Mouse (Mus musculus) lung, embryonic 14.5 days (tissue): Measurements from ENCODE around the gene Hp1bp3. TPM values are rescaled to one million over a fixed set of nuclear protein-coding genes. Genes with fewer than 3 reads are reported as not detected.
A peak's percentile ranks its signal among the peaks of the same experiment; 100 is the strongest.

Experiments used
- ATAC-seq: fragments of 200-750 bp; cut with Nextera tagmentation; 2 replicates; pipeline ENCODE4 v1.8.0; 2017; ENCODE audit warnings: mild to moderate bottlenecking, moderate TSS enrichment, moderate library complexity; ENCODE audit not compliant: insufficient read depth
- DNase-seq: peaks from one replicate; pipeline ENCODE4 v3.0.0-alpha.2; 2015
- H3K27ac ChIP-seq: fragments of 300-500 bp; sonication (generic); 2 replicates; pipeline ENCODE4 v1.5.1; 2014; ENCODE audit warnings: low read depth, mild to moderate bottlenecking, moderate library complexity
- H3K27me3 ChIP-seq: fragments of 300-500 bp; sonication (generic); 2 replicates; pipeline ENCODE4 v1.6.1; 2014; ENCODE audit warnings: low read length, control low read depth; ENCODE audit not compliant: insufficient read depth
- H3K36me3 ChIP-seq: fragments of 300-500 bp; sonication (generic); 2 replicates; pipeline ENCODE4 v1.6.1; 2014; ENCODE audit warnings: control low read depth; ENCODE audit not compliant: insufficient read depth
- H3K4me1 ChIP-seq: fragments of 300-500 bp; sonication (generic); 2 replicates; pipeline ENCODE4 v1.6.1; 2014; ENCODE audit warnings: antibody characterized with exemption, control low read depth; ENCODE audit not compliant: insufficient read depth
- H3K4me2 ChIP-seq: fragments of 300-500 bp; sonication (generic); 2 replicates; pipeline ENCODE4 v1.6.1; 2014; ENCODE audit warnings: mild to moderate bottlenecking
- H3K4me3 ChIP-seq: fragments of 300-500 bp; sonication (generic); 2 replicates; pipeline ENCODE4 v1.5.1; 2014; ENCODE audit warnings: low read depth, low read length
- H3K9ac ChIP-seq: fragments of 300-500 bp; sonication (generic); 2 replicates; pipeline ENCODE4 v1.6.1; 2014
- H3K9me3 ChIP-seq: fragments of 300-500 bp; sonication (generic); 2 replicates; pipeline ENCODE4 v1.6.1; 2016; ENCODE audit warnings: low read depth, low read length, control low read depth
- CTCF ChIP-seq: IDR thresholded peaks from 2 replicates; pipeline ENCODE4 v1.5.1; 2016; ENCODE audit warnings: antibody characterized with exemption, low read depth
- whole genome bisulfite sequencing: fragments of 180-500 bp; shearing (Covaris S2); extraction: QIAGEN DNeasy Blood & Tissue Kit; methylation state at CpG from one replicate; pipeline ENCODE4 v1.1.7; 2014; 5-methylcytosine and 5-hydroxymethylcytosine counted together
- polyA plus RNA-seq: library from polyadenylated mRNA; unstranded; fragments of >200 nt; fragmentation: Nextera tagmentation; extraction: Ambion mirVana; gene quantifications from 2 replicates; pipeline ENCODE4 v1.2.1, GENCODE M21; 2014

Gene Hp1bp3
- polyA plus RNA-seq, 1 experiment from 2014 or later: 179 TPM

DNA sequence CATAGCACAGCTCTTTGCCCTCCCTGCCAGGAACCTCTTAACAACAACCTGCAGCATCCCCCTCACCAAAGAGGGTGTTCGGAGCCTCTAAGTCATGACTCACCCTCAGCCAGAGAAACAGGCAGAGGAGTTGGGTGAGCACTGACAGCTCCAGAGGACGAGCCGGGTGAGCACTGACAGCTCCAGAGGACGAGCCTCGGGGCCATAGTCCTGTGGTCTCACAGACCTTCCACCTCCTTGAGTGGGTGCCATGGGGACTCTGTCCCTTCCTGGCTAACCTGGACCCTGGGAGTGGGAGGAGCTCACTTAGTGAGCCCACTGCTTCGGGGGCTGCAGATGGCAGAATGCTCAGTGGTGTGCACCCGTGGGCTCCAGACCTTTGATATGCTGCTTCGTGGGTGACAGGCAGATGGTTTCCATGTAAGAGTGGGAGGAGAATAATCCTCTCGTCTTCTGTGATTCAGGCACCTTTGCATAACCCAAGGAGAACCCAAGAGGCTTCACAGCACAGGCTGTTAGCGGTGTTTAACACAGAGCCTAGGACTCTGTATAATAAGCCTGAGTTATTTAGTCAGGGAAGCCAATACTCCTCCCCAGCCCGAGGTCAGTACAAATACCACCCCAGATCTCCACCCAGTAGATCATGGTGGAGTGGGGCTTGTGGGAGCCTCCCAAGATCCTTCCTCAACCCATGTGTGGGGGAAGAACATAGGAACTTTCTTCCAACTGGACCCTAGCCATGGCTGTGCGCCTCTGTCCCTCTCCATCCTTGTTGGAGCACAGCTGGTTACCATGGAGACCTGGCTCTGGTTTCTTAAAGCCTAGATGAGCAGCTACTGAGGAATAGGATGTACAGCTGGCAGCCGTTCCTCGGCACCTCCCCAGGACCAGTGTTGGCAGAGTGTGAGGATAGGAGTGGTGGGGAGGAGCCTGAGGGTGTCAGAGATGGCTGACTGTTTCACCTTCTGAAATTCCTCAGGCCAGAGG, 56.2 kb downstream of the Hp1bp3 start:
- no peak overlapping the region for H3K4me3 ChIP-seq
- H3K9ac ChIP-seq: no peak overlapping the region
- peak overlapping the region; percentile 7; the same call in 1 of the 2 replicates for H3K4me2 ChIP-seq
- ATAC-seq (peak; percentile 97), DNase-seq (peak; percentile 99)
- TF ChIP-seq CTCF: no peak; the same call in 1 of the 2 replicates
- no peaks in the 10 kb centered on the region for H3K27me3 ChIP-seq
- 33% methylated on average over 14 of the region's 14 CpGs for WGBS
- H3K9me3 ChIP-seq: no peaks in the 10 kb centered on the region
- peak overlapping the region; percentile 51; the same call in 1 of the 2 replicates for H3K27ac ChIP-seq
- peaks cover 11% of the 10 kb centered on the region for H3K4me1 ChIP-seq
- H3K36me3 ChIP-seq: no peaks in the 10 kb centered on the region

DNA sequence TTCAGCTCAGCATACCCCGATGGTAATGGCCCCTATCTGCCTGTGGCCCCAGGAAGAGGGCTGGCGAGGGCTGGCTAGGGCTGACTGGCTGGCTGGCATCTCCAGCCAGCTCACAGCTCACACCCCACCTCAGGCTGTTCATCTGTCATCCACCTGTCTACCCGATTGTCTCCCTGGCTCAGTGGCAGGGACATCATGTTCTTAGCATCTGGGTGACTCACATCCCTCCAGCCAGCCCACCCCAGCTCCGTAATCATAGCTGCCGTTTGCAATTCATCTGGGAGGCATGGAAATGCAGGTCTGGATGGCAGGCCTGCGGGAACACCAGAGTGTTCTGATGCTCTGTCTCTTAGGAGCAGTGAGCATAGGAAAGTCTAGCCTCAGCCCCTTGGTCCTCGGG, 62.2 kb downstream of the Hp1bp3 start:
- no peaks in the 10 kb centered on the region for H3K4me1 ChIP-seq
- no peak for ATAC-seq
- no peak for TF ChIP-seq CTCF
- no peak overlapping the region for H3K27ac ChIP-seq
- no peaks in the 10 kb centered on the region for H3K36me3 ChIP-seq
- no peak overlapping the region for H3K4me2 ChIP-seq
- 69% methylated on average over 7 of the region's 7 CpGs for WGBS
- H3K9me3 ChIP-seq: no peaks in the 10 kb centered on the region
- H3K27me3 ChIP-seq: no peaks in the 10 kb centered on the region
- no peak for DNase-seq
- no peak overlapping the region for H3K4me3 ChIP-seq
- no peak overlapping the region for H3K9ac ChIP-seq

DNA sequence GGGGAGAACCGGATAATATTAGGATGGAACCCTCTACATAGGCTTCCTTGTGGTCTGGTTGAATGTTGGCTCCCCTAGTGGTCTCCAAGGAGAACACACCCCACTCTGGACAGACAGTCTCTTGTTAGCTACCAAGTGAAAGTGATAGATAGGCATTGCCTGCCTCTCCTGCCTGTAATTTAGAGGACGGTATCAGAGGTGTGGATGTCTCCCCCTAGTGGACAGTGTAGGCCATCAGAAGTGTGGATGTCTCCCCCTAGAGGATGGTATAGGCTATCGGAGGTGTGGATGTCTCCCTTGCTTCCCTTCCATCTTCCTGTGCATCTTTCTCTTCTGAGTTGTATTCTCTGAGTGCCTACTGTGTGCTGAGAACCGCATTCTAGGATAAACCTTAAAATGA, 66.7 kb downstream of the Hp1bp3 start:
- 25% methylated on average over 4 of the region's 4 CpGs for WGBS
- H3K27ac ChIP-seq: no peak overlapping the region
- ATAC-seq: peak; percentile 70

DNA sequence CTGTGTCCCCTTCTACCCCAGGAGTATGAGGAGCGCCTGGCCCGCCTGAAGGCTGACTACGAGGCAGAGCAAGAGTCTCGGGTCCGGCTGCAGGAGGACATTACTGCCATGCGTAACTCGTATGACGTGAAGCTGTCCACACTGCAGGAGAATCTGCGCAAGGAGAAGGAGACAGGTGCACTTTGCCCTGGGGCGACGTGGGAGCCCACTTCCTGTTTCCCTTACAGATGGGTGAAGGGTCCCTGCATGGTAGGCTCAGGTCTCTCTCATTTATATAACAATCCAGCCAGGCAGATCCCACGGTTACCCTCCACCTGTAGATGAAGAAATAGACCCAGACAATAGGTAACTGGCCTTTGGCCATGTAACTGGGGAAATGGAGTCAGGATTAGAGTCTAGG, 70.3 kb downstream of the Hp1bp3 start:
- ATAC-seq (no peak), DNase-seq (no peak)
- 78% methylated on average over 12 of the region's 12 CpGs for WGBS
- Histone ChIP-seq H3K4me1 (no peaks in the 10 kb centered on the region), H3K9ac (no peak overlapping the region), H3K27me3 (no peaks in the 10 kb centered on the region), H3K9me3 (no peaks in the 10 kb centered on the region), H3K4me2 (no peak overlapping the region), H3K27ac (no peak overlapping the region), H3K36me3 (no peaks in the 10 kb centered on the region), H3K4me3 (no peak overlapping the region)
- no peak for TF ChIP-seq CTCF

More for the DNA sequence above, 66.7 kb downstream of the Hp1bp3 start:
- DNase-seq: peak; percentile 91
- peak; percentile 100 for TF ChIP-seq CTCF
- Histone ChIP-seq H3K9ac (no peak overlapping the region), H3K27me3 (no peaks in the 10 kb centered on the region), H3K4me1 (no peaks in the 10 kb centered on the region), H3K9me3 (no peaks in the 10 kb centered on the region), H3K36me3 (no peaks in the 10 kb centered on the region), H3K4me3 (no peak overlapping the region), H3K4me2 (no peak overlapping the region)

DNA sequence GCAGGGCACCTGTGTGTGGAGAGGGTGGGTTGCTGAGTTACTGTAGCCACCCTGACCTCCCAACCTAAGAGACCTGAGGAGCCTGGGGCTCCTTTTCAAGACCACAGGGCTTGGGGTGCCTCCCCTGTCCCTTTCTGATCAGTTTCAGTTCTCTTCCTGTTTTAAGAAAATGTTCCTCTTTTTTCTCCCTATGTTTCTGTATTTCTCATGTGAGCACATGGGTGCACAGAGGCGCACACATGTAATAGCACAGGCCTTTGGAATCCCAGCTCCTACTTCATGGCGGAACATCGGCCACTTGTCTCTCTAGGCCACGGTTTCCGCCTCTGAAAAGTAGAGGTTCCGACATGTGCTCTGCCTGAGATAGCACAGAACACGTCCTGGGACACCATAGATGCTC, 72.6 kb downstream of the Hp1bp3 start:
- no peak overlapping the region for H3K9ac ChIP-seq
- H3K9me3 ChIP-seq: no peaks in the 10 kb centered on the region
- H3K4me2 ChIP-seq: no peak overlapping the region
- no peak for DNase-seq
- no peak for TF ChIP-seq CTCF
- no peak overlapping the region for H3K4me3 ChIP-seq
- no peaks in the 10 kb centered on the region for H3K36me3 ChIP-seq
- WGBS: 79% methylated on average over 7 of the region's 7 CpGs
- H3K27ac ChIP-seq: no peak overlapping the region
- ATAC-seq: no peak
- H3K27me3 ChIP-seq: no peaks in the 10 kb centered on the region
- H3K4me1 ChIP-seq: no peaks in the 10 kb centered on the region

DNA sequence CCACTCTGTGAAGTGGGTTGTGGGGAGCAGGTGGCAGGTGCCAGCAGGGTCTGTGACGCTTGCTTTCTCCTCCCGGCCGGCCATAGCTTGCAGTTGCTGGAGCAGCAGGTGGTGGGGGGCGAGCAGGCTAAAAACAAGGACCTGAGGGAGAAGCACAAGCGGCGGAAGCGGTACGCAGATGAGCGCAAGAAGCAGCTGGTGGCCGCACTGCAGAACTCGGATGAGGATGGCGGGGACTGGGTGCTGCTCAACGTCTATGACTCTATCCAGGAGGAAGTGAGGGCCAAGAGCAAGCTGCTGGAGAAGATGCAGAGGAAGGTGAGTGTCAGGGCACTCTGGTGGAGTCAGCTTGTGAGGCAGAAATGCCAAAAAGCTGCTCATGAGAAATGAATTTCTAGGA, 75.9 kb downstream of the Hp1bp3 start:
- DNase-seq (no peak), ATAC-seq (no peak)
- H3K4me1 ChIP-seq: no peaks in the 10 kb centered on the region
- H3K4me2 ChIP-seq: no peak overlapping the region
- H3K27me3 ChIP-seq: no peaks in the 10 kb centered on the region
- no peak for TF ChIP-seq CTCF
- no peak overlapping the region for H3K9ac ChIP-seq
- H3K36me3 ChIP-seq: no peaks in the 10 kb centered on the region
- no peaks in the 10 kb centered on the region for H3K9me3 ChIP-seq
- WGBS: 86% methylated on average over 13 of the region's 13 CpGs
- no peak overlapping the region for H3K27ac ChIP-seq
- no peak overlapping the region for H3K4me3 ChIP-seq

DNA sequence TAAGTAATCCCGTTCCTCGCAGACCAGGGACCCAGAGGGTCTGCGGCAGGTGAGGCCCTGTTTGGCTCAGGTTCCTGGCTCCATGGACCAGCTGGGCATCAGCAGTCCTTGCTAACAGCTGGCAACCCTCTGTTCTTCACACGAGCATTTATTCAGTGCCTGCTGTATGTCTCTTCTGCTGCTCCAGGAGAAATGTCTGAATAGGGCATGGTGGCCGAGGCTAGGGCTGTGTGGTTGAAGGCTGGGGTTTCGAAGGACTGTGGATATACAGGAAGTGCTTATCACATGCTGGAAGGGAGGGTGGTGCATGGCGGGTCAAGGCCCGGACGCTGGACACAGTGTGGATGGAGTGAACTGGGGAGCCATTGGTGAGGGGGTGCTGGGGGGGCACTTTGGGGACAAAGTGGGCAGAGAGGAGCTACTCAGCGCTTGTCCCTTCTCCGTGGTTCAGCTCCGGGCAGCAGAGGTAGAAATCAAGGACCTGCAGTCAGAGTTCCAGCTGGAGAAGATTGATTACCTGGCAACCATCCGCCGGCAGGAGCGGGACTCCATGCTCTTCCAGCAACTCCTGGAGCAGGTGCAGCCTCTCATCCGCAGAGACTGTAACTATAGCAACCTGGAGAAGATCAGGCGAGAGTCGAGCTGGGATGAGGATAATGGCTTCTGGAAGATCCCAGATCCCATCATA, 77.3 kb downstream of the Hp1bp3 start:
- 61% methylated on average over 18 of the region's 18 CpGs for WGBS
- DNase-seq (no peak), ATAC-seq (no peak)
- Histone ChIP-seq H3K4me1 (no peaks in the 10 kb centered on the region), H3K27ac (no peak overlapping the region), H3K27me3 (no peaks in the 10 kb centered on the region), H3K36me3 (no peaks in the 10 kb centered on the region), H3K9ac (no peak overlapping the region), H3K4me3 (no peak overlapping the region), H3K4me2 (no peak overlapping the region), H3K9me3 (no peaks in the 10 kb centered on the region)
- no peak for TF ChIP-seq CTCF
